Mouse (Mus musculus) adrenal gland, adult 2 months (tissue): Measurements from ENCODE around the gene Prg4. TPM values are rescaled to one million over a fixed set of nuclear protein-coding genes. Genes with fewer than 3 reads are reported as not detected.

Source experiments
- DNase-seq: peaks from one replicate; pipeline ENCODE4 v3.0.0; 2021
- polyA plus RNA-seq: library from polyadenylated mRNA; depleted of rRNA; stranded (reverse); fragments of >200 nt; gene quantifications from 2 replicates; pipeline ENCODE4 v1.2.3, GENCODE M21; 2012; rRNA removed
- total RNA-seq, 2 experiments: library from RNA; stranded (reverse); gene quantifications; 2 replicates each; pipeline ENCODE4 v1.2.3; 2021

Gene Prg4
- total and polyA plus RNA-seq, 3 experiments = 0.62 to 10.4 (median 5.5) TPM

DNA sequence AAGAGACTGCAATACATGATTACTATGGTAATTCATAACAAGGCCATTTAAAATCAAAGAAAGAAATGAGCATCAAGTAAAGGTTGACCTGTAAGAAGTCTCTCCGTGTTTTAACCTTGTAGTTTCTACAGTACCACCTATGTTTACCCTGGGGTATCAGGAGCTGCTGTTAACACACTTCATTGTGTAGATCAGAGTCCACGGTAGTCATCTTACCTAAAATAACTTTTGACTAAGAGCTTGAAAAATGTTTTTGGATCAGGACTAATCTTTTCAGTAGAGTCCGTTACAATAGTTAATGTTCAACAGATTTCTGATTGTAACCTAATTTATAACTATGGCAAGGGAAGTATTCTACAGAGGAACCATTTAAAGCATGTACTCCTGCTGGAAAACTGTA lies 61.4 kb downstream of the Prg4 start:
- DNase-seq = no peak

DNA sequence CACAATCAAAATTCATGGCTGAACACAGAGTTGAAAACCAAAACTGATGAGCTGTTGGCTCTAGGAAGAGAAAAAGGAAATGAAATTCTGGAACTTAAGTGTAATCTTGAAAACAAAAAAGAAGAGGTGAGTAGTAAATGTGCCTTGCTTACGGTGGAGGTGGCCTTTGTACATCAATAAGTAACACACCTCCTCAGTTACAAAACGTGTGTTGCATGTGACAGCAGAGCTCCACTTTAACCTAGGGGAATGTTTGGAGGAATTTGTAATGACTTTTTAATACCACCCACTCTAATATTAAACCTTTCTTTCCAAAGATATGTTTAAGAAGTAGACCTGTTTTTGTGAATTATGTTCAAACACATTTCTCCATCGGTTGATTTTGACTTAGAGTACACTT lies 62.1 kb downstream of the Prg4 start:
- DNase-seq = no peak

Other genes with a start within 250 kb of the Prg4 start
- gene Pdc, start 146.7 kb downstream of the Prg4 start, total RNA-seq = not detected
- not detected in 2 replicates for gene Pdc, start 146.7 kb downstream of the Prg4 start, polyA plus RNA-seq
- 100 to 1,000 TPM in 1 of 2 experiments, 10 to 100 TPM in 1; 94.9 to 145 TPM for gene Tpr, start 73.3 kb downstream of the Prg4 start, total RNA-seq
- 24.7 and 30.7 TPM in 2 replicates for gene Tpr, start 73.3 kb downstream of the Prg4 start, polyA plus RNA-seq
- gene Odr4, start 73.1 kb downstream of the Prg4 start, total RNA-seq = 10 to 100 TPM; 45.4 to 50.0 TPM
- 1.9 and 2.0 TPM in 2 replicates for gene Odr4, start 73.1 kb downstream of the Prg4 start, polyA plus RNA-seq